In genomic region chr13:21755707-21756106, GRCm38 (mm10) we compare ENCODE assay signal across 14 mouse cellular contexts. TPM values are rescaled to one million over a fixed set of nuclear protein-coding genes. Genes with fewer than 3 reads are reported as not detected.
DNase-seq lines count a peak whose midpoint lies in the region; ATAC-seq and TF ChIP-seq lines count a peak whose summit lies in the region.
"Had no signal": no experiment of that assay in that cellular context is flagged by ENCODE, and none has a peak within 500 bp of the region (broad histone marks: within the 10 kb centered on the region; RNA-seq: fewer than 3 reads in every experiment).

No protein-coding gene starts in this region.

- DNase-seq in forebrain, postnatal 0 days: no peak
- DNase-seq in kidney, postnatal 14 days: no peak
- peak; percentile 49 for DNase-seq in 416B (ENCODE audit: low read depth)
- no peak for DNase-seq in limb, embryonic 10.5 days (ENCODE audit: low spot score)
- no peak for DNase-seq in spleen, postnatal 10 days (ENCODE audit: low spot score in 2 of 2)
- DNase-seq: adrenal gland, adult 8-10 months; kidney, adult 8-10 months; spleen, adult 18-20 months; thymus, postnatal 25 days had no signal

- peak overlapping the region; percentile 45 for H3K4me2 ChIP-seq in forebrain, embryonic 13.5 days
- no peak overlapping the region for H3K4me2 ChIP-seq in forebrain, postnatal 0 days (ENCODE audit: low read depth)
- H3K4me2 ChIP-seq in kidney, embryonic 14.5 days (replicated peaks; ENCODE audit: low read depth, low read length): peak overlapping the region; percentile 55

- H3K4me1 ChIP-seq in forebrain, embryonic 13.5 days: peaks cover 22% of the 10 kb centered on the region
- H3K4me1 ChIP-seq in forebrain, postnatal 0 days (ENCODE audit: insufficient read depth): peaks cover 6% of the 10 kb centered on the region; the same call in 1 of the 2 replicates
- H3K4me1 ChIP-seq in kidney, embryonic 14.5 days (ENCODE audit: control insufficient read depth, insufficient read depth, low read length): peaks cover 10% of the 10 kb centered on the region; the same call in 1 of the 2 replicates
- peaks cover 24% of the 10 kb centered on the region for H3K4me1 ChIP-seq in limb, embryonic 10.5 days

- H3K4me3 ChIP-seq in forebrain, embryonic 13.5 days: no peak overlapping the region
- no peak overlapping the region for H3K4me3 ChIP-seq in forebrain, postnatal 0 days (ENCODE audit: low read depth, low read length)
- H3K4me3 ChIP-seq in kidney, embryonic 14.5 days (ENCODE audit: low read length): no peak overlapping the region; the same call in 1 of the 2 replicates
- peak overlapping the region; percentile 55; the same call in 1 of the 2 replicates for H3K4me3 ChIP-seq in limb, embryonic 10.5 days

- H3K36me3 ChIP-seq in forebrain, embryonic 13.5 days (ENCODE audit: poor library complexity, severe bottlenecking): no peaks in the 10 kb centered on the region
- no peaks in the 10 kb centered on the region for H3K36me3 ChIP-seq in forebrain, postnatal 0 days (ENCODE audit: insufficient read depth)
- H3K36me3 ChIP-seq in kidney, embryonic 14.5 days (ENCODE audit: control insufficient read depth, insufficient read depth, low read length): no peaks in the 10 kb centered on the region; the same call in 1 of the 2 replicates
- no peaks in the 10 kb centered on the region for H3K36me3 ChIP-seq in limb, embryonic 10.5 days

- no peaks in the 10 kb centered on the region for H3K9me3 ChIP-seq in forebrain, embryonic 13.5 days (replicated peaks)
- no peaks in the 10 kb centered on the region for H3K9me3 ChIP-seq in forebrain, postnatal 0 days (ENCODE audit: low read length)
- no peaks in the 10 kb centered on the region for H3K9me3 ChIP-seq in kidney, embryonic 14.5 days (ENCODE audit: control insufficient read depth, low read length)
- H3K9me3 ChIP-seq in limb, embryonic 10.5 days (replicated peaks): no peaks in the 10 kb centered on the region

- no peak for TF ChIP-seq CTCF in forebrain, postnatal 0 days (IDR thresholded peaks at IDR 0.05; ENCODE audit: low read depth)

- H3K9ac ChIP-seq in forebrain, embryonic 13.5 days: no peak overlapping the region
- no peak overlapping the region for H3K9ac ChIP-seq in forebrain, postnatal 0 days
- peak overlapping the region; percentile 42; the same call in 1 of the 2 replicates for H3K9ac ChIP-seq in kidney, embryonic 14.5 days (ENCODE audit: low read depth, low read length)

- no peak for ATAC-seq in forebrain, embryonic 13.5 days
- ATAC-seq in forebrain, postnatal 0 days: no peak
- ATAC-seq in kidney, embryonic 14.5 days (ENCODE audit: low FRiP score, low TSS enrichment): no peak
- no peak for ATAC-seq in activated CD4-positive, CD25-positive, alpha-beta regulatory T cell, adult 4 months
- ATAC-seq: lung, postnatal 0 days; Patski had no signal

- WGBS in forebrain, embryonic 13.5 days: 60% methylated on average over 1 of the region's 1 CpGs
- WGBS in forebrain, postnatal 0 days: 54% methylated on average over 1 of the region's 1 CpGs
- WGBS in kidney, embryonic 14.5 days: 39% methylated on average over 1 of the region's 1 CpGs
- WGBS in limb, embryonic 10.5 days: 86% methylated on average over 1 of the region's 1 CpGs

- H3K27ac ChIP-seq in forebrain, embryonic 13.5 days: no peak overlapping the region
- H3K27ac ChIP-seq in forebrain, postnatal 0 days (ENCODE audit: low read depth, low read length): no peak overlapping the region
- H3K27ac ChIP-seq in kidney, embryonic 14.5 days (ENCODE audit: low read depth, low read length): no peak overlapping the region
- H3K27ac ChIP-seq in limb, embryonic 10.5 days: peak overlapping the region; percentile 36; the same call in 1 of the 2 replicates

- H3K27me3 ChIP-seq in forebrain, embryonic 13.5 days: no peaks in the 10 kb centered on the region
- H3K27me3 ChIP-seq in forebrain, postnatal 0 days (ENCODE audit: insufficient read depth, low read length): no peaks in the 10 kb centered on the region
- H3K27me3 ChIP-seq in kidney, embryonic 14.5 days (ENCODE audit: control insufficient read depth, insufficient read depth, low read length): no peaks in the 10 kb centered on the region
- H3K27me3 ChIP-seq in limb, embryonic 10.5 days (ENCODE audit: low read depth, poor library complexity, severe bottlenecking): no peaks in the 10 kb centered on the region
- H3K27me3 ChIP-seq: Patski had no signal

RNA-seq across cellular contexts. Expression of gene Hist1h2bn, which starts 1.8 kb away (rescaled TPM):
- 4.0 and 8.4 TPM in 2 replicates for polyA plus RNA-seq in forebrain, embryonic 13.5 days (2015; fragmentation: Nextera tagmentation; extraction: Ambion mirVana)
- 157 and 249 TPM in 2 replicates for total RNA-seq in forebrain, postnatal 0 days (2014; rRNA removed)
- not detected in 2 replicates for polyA plus RNA-seq in forebrain, postnatal 0 days (2015; fragmentation: Nextera tagmentation; extraction: Ambion mirVana)
- 2.0 and 11.0 TPM in 2 replicates for polyA plus RNA-seq in kidney, embryonic 14.5 days (2014; fragmentation: Nextera tagmentation; extraction: Ambion mirVana)
- 1.4 and 3.8 TPM in 2 replicates for polyA plus RNA-seq in limb, embryonic 10.5 days (2016; fragmentation: Nextera tagmentation; extraction: Ambion mirVana)
- polyA plus RNA-seq in activated CD4-positive, CD25-positive, alpha-beta regulatory T cell, adult 4 months (2017; shearing (Covaris generic)): 1 to 10 TPM; 3.3 to 5.0 TPM

RNA-seq across cellular contexts. Expression of gene Hist1h2ak, which starts 2.1 kb away (rescaled TPM):
- polyA plus RNA-seq in forebrain, embryonic 13.5 days (2015; fragmentation: Nextera tagmentation; extraction: Ambion mirVana): 49.6 and 61.0 TPM in 2 replicates
- 242 and 258 TPM in 2 replicates for total RNA-seq in forebrain, postnatal 0 days (2014; rRNA removed)
- 4.4 and 5.2 TPM in 2 replicates for polyA plus RNA-seq in forebrain, postnatal 0 days (2015; fragmentation: Nextera tagmentation; extraction: Ambion mirVana)
- polyA plus RNA-seq in kidney, embryonic 14.5 days (2014; fragmentation: Nextera tagmentation; extraction: Ambion mirVana): 18.5 and 21.7 TPM in 2 replicates
- polyA plus RNA-seq in limb, embryonic 10.5 days (2016; fragmentation: Nextera tagmentation; extraction: Ambion mirVana): 14.3 and 19.6 TPM in 2 replicates
- 1 to 10 TPM; 2.5 to 3.5 TPM for polyA plus RNA-seq in activated CD4-positive, CD25-positive, alpha-beta regulatory T cell, adult 4 months (2017; shearing (Covaris generic))
- polyA plus RNA-seq: Patski had no signal

RNA-seq across cellular contexts. Expression of gene Hist1h4k, which starts 5.4 kb away (rescaled TPM):
- polyA plus RNA-seq in forebrain, embryonic 13.5 days (2015; fragmentation: Nextera tagmentation; extraction: Ambion mirVana): 6.9 and 11.1 TPM in 2 replicates
- total RNA-seq in forebrain, postnatal 0 days (2014; rRNA removed): 635 and 850 TPM in 2 replicates
- not detected in 2 replicates for polyA plus RNA-seq in forebrain, postnatal 0 days (2015; fragmentation: Nextera tagmentation; extraction: Ambion mirVana)
- 2.9 and 7.8 TPM in 2 replicates for polyA plus RNA-seq in kidney, embryonic 14.5 days (2014; fragmentation: Nextera tagmentation; extraction: Ambion mirVana)
- 4.9 TPM in 1 of 2 replicates, not detected in the other for polyA plus RNA-seq in limb, embryonic 10.5 days (2016; fragmentation: Nextera tagmentation; extraction: Ambion mirVana)
- polyA plus RNA-seq in activated CD4-positive, CD25-positive, alpha-beta regulatory T cell, adult 4 months (2017; shearing (Covaris generic)): 1 to 10 TPM; 4.8 to 6.3 TPM

RNA-seq across cellular contexts. Expression of gene Hist1h4j, which starts 20.8 kb away (rescaled TPM):
- polyA plus RNA-seq in forebrain, embryonic 13.5 days (2015; fragmentation: Nextera tagmentation; extraction: Ambion mirVana): 1.3 and 1.9 TPM in 2 replicates
- 282 and 307 TPM in 2 replicates for total RNA-seq in forebrain, postnatal 0 days (2014; rRNA removed)
- polyA plus RNA-seq in forebrain, postnatal 0 days (2015; fragmentation: Nextera tagmentation; extraction: Ambion mirVana): not detected in 2 replicates
- polyA plus RNA-seq in kidney, embryonic 14.5 days (2014; fragmentation: Nextera tagmentation; extraction: Ambion mirVana): 2.4 and 2.6 TPM in 2 replicates
- polyA plus RNA-seq in limb, embryonic 10.5 days (2016; fragmentation: Nextera tagmentation; extraction: Ambion mirVana): 0.92 and 1.6 TPM in 2 replicates
- polyA plus RNA-seq in activated CD4-positive, CD25-positive, alpha-beta regulatory T cell, adult 4 months (2017; shearing (Covaris generic)): under 1 TPM in 1 of 2 experiments, not detected in 1; 0.61 TPM
- polyA plus RNA-seq: lung, postnatal 0 days had no signal

RNA-seq across cellular contexts. Expression of gene Hist1h1b, which starts 24.7 kb away (rescaled TPM):
- 37.1 and 38.4 TPM in 2 replicates for polyA plus RNA-seq in forebrain, embryonic 13.5 days (2015; fragmentation: Nextera tagmentation; extraction: Ambion mirVana)
- total RNA-seq in forebrain, postnatal 0 days (2014; rRNA removed): 140 and 182 TPM in 2 replicates
- polyA plus RNA-seq in forebrain, postnatal 0 days (2015; fragmentation: Nextera tagmentation; extraction: Ambion mirVana): 4.0 and 4.7 TPM in 2 replicates
- polyA plus RNA-seq in kidney, embryonic 14.5 days (2014; fragmentation: Nextera tagmentation; extraction: Ambion mirVana): 18.8 and 27.0 TPM in 2 replicates
- 33.1 and 40.9 TPM in 2 replicates for polyA plus RNA-seq in limb, embryonic 10.5 days (2016; fragmentation: Nextera tagmentation; extraction: Ambion mirVana)
- 10 to 100 TPM; 28.3 to 35.3 TPM for polyA plus RNA-seq in activated CD4-positive, CD25-positive, alpha-beta regulatory T cell, adult 4 months (2017; shearing (Covaris generic))
